Mouse (Mus musculus) frontal cortex, adult (tissue): ENCODE results near the gene Msl2.

ENCODE experiments used
- ATAC-seq: cut with Nextera tagmentation; 2 replicates; pipeline ENCODE4 v1.9.2; 2017; ENCODE audit warnings: mild to moderate bottlenecking, moderate library complexity, mixed read lengths; ENCODE audit not compliant: low TSS enrichment

Msl2 gene

DNA sequence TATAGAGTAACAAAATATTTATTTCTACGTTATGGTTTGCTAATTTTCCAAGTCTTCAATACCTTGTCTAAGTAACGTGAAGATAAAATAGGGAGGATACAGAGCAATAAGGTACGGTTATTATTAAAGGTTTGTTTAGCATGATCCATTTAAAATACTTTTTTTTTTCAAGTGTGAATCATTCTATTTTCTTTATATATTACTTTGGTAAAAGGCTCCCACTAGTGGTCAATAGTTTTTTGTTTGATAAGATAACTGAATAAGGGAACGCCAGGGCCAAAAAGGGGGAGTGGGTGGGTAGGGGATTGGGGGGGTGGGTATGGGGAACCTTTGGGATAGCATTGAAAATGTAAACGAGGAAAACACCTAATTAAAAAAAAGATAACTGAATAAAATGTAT, 79.0 kb downstream of the Msl2 start:
- ATAC-seq = no peak
